Mouse (Mus musculus): ENCODE results near the gene Ptpro.

DNA sequence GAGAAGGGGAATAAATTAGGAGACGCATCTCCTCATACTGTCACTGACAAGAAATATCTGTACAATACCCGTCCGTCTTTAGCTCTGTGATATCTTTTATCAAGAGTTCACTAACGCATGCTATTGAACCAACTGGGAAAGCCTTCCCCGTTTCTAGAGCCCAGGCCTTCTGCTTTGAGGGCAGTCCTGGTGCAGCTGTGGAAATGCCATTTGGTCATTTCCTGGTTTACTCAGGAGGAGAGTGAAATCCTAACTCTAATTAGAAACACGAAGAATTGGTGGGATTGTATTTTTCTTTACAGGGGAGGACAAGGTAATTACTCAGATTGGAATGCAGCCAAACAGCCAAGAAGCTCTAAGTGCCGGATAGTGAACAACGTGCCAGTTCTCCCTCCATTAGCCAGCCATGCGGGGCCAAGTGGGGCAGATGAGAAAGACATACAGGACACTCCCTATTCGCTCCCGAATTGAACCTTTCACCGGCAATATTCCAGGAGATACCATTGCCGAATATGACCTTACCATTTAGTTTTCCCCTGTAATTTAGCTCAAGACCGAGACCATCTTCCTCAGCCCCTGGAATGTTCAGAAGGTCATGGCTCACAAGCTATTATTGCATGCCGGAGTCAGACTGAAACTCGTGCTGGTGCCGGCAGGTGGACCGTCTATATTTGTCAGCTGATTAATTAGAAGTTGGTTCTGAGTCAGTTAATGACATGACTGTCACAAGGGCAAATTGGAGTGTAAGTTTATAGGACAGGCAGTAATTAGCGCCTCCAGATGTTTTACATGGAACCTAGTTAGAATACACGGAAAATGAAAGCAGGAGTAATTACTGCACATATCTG is 43.1 kb downstream of the Ptpro start:
- no peak for TF ChIP-seq POLR2A (IDR thresholded peaks at IDR 0.05; ENCODE audit: extremely low read depth, insufficient read depth, low read length)
- no peak for TF ChIP-seq CTCF (IDR thresholded peaks at IDR 0.05; ENCODE audit: low read depth, low read length)

Measured in liver, adult 2 months (tissue).